Mouse (Mus musculus): ENCODE measurements around the gene Ccdc7a.

Ccdc7a gene

DNA sequence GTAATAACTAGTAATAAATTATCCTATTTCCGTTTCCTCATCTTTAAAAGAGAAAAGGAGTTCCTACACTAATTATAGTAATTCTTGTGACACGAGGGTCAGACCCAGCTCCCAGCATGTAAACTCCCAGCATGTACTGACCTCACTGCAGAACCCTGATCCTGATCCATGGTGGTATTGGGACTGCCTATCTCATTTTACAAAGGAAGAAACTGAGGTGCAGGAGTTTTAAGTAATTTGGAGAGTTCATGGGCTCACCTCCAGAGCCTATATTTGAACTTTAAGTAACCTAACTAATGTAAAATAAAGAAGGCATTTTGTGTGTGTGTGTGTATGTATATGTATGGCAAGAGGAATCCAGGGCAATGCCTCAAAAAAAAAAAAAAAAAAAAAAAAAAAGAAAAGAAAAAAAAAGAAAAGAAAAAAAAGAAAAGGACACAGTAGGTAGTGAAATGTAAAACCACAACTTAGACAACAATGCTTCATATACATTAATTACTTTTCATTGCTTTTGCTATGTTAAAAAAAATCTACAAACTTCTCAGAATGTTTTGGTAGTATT, 378.8 kb downstream of the Ccdc7a start:
- DNase-seq (ENCODE audit: low read depth, low spot score), result peak; percentile 9

DNA sequence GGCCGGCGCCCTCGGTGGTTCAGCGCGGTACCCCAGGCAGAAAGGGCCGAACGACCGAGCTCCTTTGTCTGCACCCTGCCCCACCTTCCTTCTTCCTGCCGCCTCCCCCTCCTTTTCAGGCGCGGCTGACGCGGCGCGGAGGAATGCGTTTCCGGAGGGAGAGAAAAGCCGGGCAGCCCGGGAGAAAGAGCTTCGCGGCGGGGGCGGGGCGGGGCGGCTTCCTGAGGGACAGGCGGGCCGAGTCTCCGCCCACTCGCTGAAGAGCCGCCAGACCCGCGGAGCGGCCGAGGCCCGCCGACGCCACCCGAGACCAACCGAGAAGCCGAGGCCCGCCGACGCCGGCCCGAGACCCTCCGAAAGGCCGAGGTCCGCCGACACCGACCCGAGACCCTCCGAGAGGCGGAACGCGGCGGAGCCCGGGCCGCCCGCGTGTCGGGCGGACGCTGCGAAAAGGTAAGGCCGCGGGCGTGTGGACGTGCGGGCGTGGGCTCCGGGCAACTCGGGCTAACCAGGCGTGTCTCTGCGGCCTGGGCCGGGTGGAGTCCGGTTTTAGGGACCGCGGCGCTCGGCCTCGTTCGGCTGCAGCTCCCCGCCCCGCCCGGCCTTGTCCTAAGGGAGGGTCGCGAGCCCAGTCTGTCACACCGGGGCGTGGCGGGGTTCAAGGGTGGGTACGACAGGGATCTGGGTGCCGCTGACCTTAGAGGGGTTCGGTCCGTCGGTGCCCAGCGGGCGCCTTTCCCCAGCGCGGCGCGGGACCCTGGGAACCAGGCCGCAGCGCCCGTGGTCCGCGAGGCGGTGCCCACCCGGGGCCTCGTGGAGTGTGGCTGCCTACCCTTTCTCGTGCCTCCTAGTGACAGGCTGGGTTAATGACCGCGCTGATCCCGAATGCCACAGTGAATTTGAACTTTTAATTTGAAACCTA, 379.5 kb downstream of the Ccdc7a start, which contains the start of gene Itgb1:
Itgb1 (plus strand) TSS at position 148 of the 922 bp plus-strand sequence.
- peak; percentile 95 for DNase-seq (ENCODE audit: low read depth, low spot score)

DNA sequence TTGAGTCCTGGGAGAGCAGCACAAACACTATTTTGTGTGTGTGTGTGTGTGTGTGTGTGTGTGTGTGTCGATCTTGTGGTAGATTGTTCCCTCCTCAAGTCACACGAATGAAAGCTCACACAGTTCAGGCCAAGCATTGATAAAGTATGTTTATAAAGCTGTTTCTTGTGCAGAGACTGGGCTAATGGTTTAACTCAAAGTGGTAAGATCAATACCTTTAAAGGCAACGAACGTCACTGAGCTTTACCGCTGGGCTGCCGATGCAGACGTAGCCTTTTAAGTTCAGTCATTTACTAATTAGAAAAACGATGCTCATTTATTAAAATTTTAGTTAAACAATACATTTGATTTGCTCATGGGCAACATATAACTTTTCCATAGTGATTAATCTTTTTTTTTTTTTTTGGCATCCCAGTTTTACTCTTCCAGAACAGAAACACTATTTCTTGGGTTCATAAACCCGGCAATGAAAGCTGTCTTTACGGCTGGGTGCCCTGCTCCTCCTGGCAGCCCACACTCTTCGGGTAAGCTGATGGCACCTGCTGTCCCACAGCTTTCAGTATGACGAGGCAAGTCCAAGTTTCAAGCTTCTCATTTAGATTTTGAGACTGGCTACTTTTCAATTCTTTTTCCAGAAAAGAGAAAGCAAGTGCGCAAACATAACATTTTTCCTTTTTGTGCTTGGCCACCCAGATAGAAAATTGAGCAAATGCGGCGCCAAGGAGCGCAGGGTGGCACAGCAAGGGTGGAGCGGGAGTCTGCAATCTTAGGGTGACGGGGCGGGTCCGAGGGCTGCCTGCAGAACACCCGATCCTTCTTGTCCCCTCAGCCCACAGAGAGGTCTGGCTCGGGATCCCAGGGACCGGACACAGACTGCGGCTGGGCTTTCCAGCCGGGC, 380.5 kb downstream of the Ccdc7a start:
- DNase-seq (ENCODE audit: low read depth, low spot score), result no peak

Measured in WW6 (cell line).